Mouse (Mus musculus): ENCODE measurements at regions not wholly inside any gene's neighbourhood (a gene's known extent, or its start where the extent isn't known, plus 50 kb on each side); places are given as distances from the start of the nearest gene placed in this dataset.

DNA sequence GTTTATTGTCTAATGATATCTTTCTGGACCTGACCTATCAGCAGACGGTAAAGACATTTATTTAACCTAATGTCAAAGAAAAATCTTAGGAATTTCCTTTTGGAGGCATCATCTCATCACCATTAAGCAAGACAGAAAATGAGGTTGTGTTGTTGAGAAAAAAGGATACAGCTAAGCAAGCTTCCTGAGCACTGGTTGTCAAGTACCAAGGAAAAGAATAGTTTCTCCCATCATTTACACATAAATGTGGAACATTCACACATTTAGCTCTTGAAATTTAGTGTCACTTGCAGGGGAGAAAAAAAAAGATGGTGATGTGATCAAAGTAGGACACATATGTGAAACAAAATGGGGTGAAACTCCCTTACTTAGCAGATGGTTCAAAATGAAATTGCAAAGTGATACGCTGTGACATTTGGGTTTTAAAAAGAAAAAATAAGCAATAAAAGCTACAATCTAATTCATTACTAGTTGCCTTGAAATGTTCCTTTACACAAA is 157.7 kb upstream of the 1700009N14Rik start:
- no peaks in the 10 kb centered on the region for H3K9me3 ChIP-seq (ENCODE audit: control insufficient read depth, low read length)
- WGBS, result 94% methylated on average over 2 of the region's 2 CpGs
- H3K9ac ChIP-seq (replicated peaks; ENCODE audit: low read depth, low read length), result no peak overlapping the region
- H3K4me1 ChIP-seq (replicated peaks; ENCODE audit: control insufficient read depth, insufficient read depth, low read length), result no peaks in the 10 kb centered on the region
- ATAC-seq, result no peak
- no peak overlapping the region for H3K4me2 ChIP-seq (ENCODE audit: low read length)
- H3K36me3 ChIP-seq (ENCODE audit: control insufficient read depth, insufficient read depth), result no peaks in the 10 kb centered on the region
- no peaks in the 10 kb centered on the region for H3K27me3 ChIP-seq (replicated peaks; ENCODE audit: control insufficient read depth, insufficient read depth, low read length)
- no peak overlapping the region for H3K27ac ChIP-seq (ENCODE audit: low read length)
- no peak overlapping the region for H3K4me3 ChIP-seq (replicated peaks; ENCODE audit: low read length)

DNA sequence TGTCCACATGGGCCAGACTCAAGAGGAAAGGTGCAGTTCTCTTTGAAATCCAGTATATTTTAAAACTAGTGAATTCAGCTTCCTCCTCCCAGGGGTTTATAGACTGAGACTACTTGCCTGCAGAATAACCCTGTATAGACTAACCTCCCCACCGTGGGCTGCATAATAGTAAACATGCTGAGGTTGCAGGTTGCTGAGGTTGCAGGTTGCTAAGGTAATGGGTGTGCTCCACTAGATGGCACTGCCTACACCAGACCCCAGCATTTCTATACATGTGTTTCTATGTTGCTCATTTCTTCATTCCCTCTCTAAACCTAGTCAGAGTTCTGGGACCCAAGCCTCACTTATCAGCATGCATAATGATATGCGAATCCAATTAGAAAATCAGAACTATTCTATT is 140.0 kb upstream of the 1700009N14Rik start:
- Histone ChIP-seq H3K4me3 (replicated peaks; ENCODE audit: low read length) (no peak overlapping the region), H3K9me3 (ENCODE audit: control insufficient read depth, low read length) (no peaks in the 10 kb centered on the region), H3K4me1 (replicated peaks; ENCODE audit: control insufficient read depth, insufficient read depth, low read length) (no peaks in the 10 kb centered on the region), H3K9ac (replicated peaks; ENCODE audit: low read depth, low read length) (no peak overlapping the region), H3K27ac (ENCODE audit: low read length) (no peak overlapping the region), H3K36me3 (ENCODE audit: control insufficient read depth, insufficient read depth) (no peaks in the 10 kb centered on the region), H3K27me3 (replicated peaks; ENCODE audit: control insufficient read depth, insufficient read depth, low read length) (no peaks in the 10 kb centered on the region), H3K4me2 (ENCODE audit: low read length) (no peak overlapping the region)
- 46% methylated on average over 2 of the region's 2 CpGs for whole genome bisulfite sequencing
- ATAC-seq, result no peak

DNA sequence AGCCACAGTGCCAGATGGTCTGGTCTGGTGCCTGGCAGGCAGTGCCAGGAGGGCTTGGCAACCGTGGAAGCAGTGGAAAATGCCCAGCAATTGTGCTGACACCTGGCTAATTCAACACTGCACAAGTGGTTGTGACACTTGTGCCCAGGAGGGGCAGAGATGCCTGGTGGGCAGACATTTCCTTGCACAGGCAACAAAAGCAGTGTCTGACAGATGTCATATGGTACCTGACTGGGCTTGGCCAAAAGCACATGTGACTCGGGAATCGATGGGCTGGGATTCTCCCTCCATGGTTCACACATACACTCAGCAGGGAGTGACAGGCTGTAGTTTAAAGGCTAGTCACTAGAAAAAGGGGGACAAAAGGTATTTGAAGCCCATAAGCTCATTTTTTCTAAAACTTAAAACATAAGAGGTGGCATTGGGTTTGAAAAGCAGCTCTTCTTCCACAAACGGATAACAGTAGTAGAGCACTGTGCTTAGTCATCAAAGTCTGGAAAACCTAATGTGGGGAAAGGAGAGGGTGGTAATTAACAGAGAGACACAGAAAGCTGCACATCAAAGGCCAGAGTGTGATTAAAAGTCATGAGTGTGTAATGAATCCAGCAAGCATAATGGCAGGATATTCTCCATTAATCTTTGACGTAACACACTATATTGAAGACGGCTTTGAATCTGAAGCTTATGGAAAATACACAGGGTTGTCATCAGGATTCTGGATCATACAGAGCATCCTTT is 105.5 kb upstream of the 1700009N14Rik start:
- WGBS, result 9% methylated on average over 6 of the region's 6 CpGs
- H3K9ac ChIP-seq (replicated peaks; ENCODE audit: low read depth, low read length), result 0 out of 2 replicates have a peak overlapping the region, but pooled peaks have one; percentile 1

DNA sequence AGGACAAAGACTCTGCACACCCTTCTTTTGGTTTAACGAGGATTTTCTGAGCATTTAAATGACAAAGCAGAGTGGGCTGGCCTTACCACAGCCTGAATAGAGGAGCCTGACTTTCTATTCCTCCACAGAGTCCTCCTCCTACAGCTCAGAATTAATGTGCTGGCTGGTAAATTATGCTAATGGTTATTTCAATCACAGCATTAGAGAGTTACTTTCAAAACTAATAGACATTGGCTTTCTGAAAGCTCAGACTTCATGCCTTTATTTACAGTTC is 105.0 kb upstream of the 1700009N14Rik start:
- Histone ChIP-seq H3K27ac (ENCODE audit: low read length) (peak overlapping the region; percentile 78), H3K9ac (replicated peaks; ENCODE audit: low read depth, low read length) (0 out of 2 replicates have a peak overlapping the region, but pooled peaks have one; percentile 1), H3K27me3 (replicated peaks; ENCODE audit: control insufficient read depth, insufficient read depth, low read length) (no peaks in the 10 kb centered on the region), H3K4me3 (replicated peaks; ENCODE audit: low read length) (no peak overlapping the region), H3K36me3 (ENCODE audit: control insufficient read depth, insufficient read depth) (no peaks in the 10 kb centered on the region), H3K4me1 (replicated peaks; ENCODE audit: control insufficient read depth, insufficient read depth, low read length) (peaks cover 9% of the 10 kb centered on the region), H3K9me3 (ENCODE audit: control insufficient read depth, low read length) (no peaks in the 10 kb centered on the region), H3K4me2 (ENCODE audit: low read length) (peak overlapping the region; percentile 0)
- ATAC-seq, result peak; percentile 91
- 3% methylated on average over 1 of the region's 1 CpGs for WGBS

More for the DNA sequence above, 105.5 kb upstream of the 1700009N14Rik start:
- Histone ChIP-seq H3K27ac (ENCODE audit: low read length) (peak overlapping the region; percentile 78), H3K4me3 (replicated peaks; ENCODE audit: low read length) (no peak overlapping the region), H3K4me1 (replicated peaks; ENCODE audit: control insufficient read depth, insufficient read depth, low read length) (peaks cover 9% of the 10 kb centered on the region), H3K27me3 (replicated peaks; ENCODE audit: control insufficient read depth, insufficient read depth, low read length) (no peaks in the 10 kb centered on the region), H3K36me3 (ENCODE audit: control insufficient read depth, insufficient read depth) (no peaks in the 10 kb centered on the region), H3K9me3 (ENCODE audit: control insufficient read depth, low read length) (no peaks in the 10 kb centered on the region), H3K4me2 (ENCODE audit: low read length) (peak overlapping the region; percentile 0)
- peak; percentile 90 for ATAC-seq

DNA sequence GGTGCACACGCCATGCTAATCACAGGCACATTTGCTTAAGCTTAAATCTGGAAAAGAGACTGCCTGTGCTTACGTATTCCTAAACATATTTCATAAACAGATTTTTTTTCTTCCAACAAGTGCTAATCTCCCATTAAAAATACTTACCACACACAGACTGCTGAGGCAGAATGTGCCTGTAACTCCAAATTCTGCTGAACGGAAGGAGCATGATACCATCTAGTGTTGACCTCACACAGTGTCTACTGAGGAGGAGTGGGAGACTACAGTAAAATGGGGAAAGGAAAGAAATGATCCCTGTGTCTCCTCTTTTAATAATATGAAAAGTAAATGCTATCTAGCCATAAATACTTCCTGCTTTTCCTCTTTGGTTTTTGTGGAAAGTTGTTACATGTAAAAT is 81.9 kb upstream of the 1700009N14Rik start:
- H3K27ac ChIP-seq (ENCODE audit: low read length), result no peak overlapping the region
- no peaks in the 10 kb centered on the region for H3K27me3 ChIP-seq (replicated peaks; ENCODE audit: control insufficient read depth, insufficient read depth, low read length)
- no peak overlapping the region for H3K9ac ChIP-seq (replicated peaks; ENCODE audit: low read depth, low read length)
- H3K4me1 ChIP-seq (replicated peaks; ENCODE audit: control insufficient read depth, insufficient read depth, low read length), result no peaks in the 10 kb centered on the region
- no peaks in the 10 kb centered on the region for H3K9me3 ChIP-seq (ENCODE audit: control insufficient read depth, low read length)
- no peaks in the 10 kb centered on the region for H3K36me3 ChIP-seq (ENCODE audit: control insufficient read depth, insufficient read depth)
- H3K4me3 ChIP-seq (replicated peaks; ENCODE audit: low read length), result no peak overlapping the region
- ATAC-seq, result peak; percentile 64; the same call in 1 of the 2 replicates
- H3K4me2 ChIP-seq (ENCODE audit: low read length), result no peak overlapping the region
- 68% methylated on average over 3 of the region's 3 CpGs for WGBS

DNA sequence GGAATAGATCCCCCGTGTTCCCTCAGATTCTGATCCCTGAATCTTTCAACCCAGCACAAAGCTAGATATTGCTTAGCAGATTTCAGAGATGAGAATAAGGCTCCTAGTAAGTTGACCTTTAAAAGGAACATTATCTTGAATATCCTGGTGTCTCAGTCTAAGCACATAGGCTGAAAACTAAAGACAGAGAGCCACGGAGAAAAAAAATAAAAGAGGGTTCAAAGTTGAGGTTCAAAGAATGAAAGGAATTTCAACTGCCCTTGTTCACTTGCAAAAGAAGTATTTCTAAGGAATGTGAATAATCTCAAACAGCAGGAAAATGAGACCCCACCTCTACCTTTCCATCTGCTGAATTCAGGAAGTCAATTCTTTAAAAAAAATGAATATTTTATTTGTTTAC is 69.3 kb upstream of the 1700009N14Rik start:
- WGBS, result 61% methylated on average over 2 of the region's 2 CpGs
- Histone ChIP-seq H3K27me3 (replicated peaks; ENCODE audit: control insufficient read depth, insufficient read depth, low read length) (no peaks in the 10 kb centered on the region), H3K9me3 (ENCODE audit: control insufficient read depth, low read length) (no peaks in the 10 kb centered on the region), H3K27ac (ENCODE audit: low read length) (no peak overlapping the region), H3K4me1 (replicated peaks; ENCODE audit: control insufficient read depth, insufficient read depth, low read length) (no peaks in the 10 kb centered on the region), H3K4me3 (replicated peaks; ENCODE audit: low read length) (no peak overlapping the region), H3K9ac (replicated peaks; ENCODE audit: low read depth, low read length) (no peak overlapping the region), H3K4me2 (ENCODE audit: low read length) (no peak overlapping the region), H3K36me3 (ENCODE audit: control insufficient read depth, insufficient read depth) (no peaks in the 10 kb centered on the region)
- no peak for ATAC-seq

DNA sequence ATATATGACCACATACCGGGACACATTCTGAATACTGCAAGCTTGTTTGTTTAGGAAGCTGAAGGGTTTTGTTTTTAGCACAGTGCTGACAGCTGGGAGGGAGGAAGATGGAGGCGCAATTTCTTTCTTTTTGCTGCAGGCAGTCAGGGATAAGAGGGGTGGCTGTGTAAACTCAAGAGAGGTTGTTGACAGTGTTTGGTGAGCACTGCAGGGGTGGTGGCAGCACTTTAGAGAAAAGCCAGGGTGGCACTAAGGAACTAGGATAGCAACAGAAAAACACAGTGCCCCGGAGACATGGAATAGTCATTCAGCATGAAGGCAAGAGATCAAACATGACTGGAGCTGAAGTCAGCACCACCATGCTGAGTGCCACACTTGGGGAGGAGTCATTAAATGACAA is 51.9 kb upstream of the 1700009N14Rik start:
- H3K9me3 ChIP-seq (ENCODE audit: control insufficient read depth, low read length), result no peaks in the 10 kb centered on the region
- no peak overlapping the region for H3K4me2 ChIP-seq (ENCODE audit: low read length)
- H3K4me1 ChIP-seq (replicated peaks; ENCODE audit: control insufficient read depth, insufficient read depth, low read length), result no peaks in the 10 kb centered on the region
- H3K4me3 ChIP-seq (replicated peaks; ENCODE audit: low read length), result no peak overlapping the region
- no peaks in the 10 kb centered on the region for H3K27me3 ChIP-seq (replicated peaks; ENCODE audit: control insufficient read depth, insufficient read depth, low read length)
- no peak overlapping the region for H3K27ac ChIP-seq (ENCODE audit: low read length)
- WGBS, result 49% methylated on average over 3 of the region's 3 CpGs
- no peak overlapping the region for H3K9ac ChIP-seq (replicated peaks; ENCODE audit: low read depth, low read length)
- no peak for ATAC-seq
- no peaks in the 10 kb centered on the region for H3K36me3 ChIP-seq (ENCODE audit: control insufficient read depth, insufficient read depth)

All from forebrain, embryonic 16.5 days (tissue).